In the genomic region with DNA sequence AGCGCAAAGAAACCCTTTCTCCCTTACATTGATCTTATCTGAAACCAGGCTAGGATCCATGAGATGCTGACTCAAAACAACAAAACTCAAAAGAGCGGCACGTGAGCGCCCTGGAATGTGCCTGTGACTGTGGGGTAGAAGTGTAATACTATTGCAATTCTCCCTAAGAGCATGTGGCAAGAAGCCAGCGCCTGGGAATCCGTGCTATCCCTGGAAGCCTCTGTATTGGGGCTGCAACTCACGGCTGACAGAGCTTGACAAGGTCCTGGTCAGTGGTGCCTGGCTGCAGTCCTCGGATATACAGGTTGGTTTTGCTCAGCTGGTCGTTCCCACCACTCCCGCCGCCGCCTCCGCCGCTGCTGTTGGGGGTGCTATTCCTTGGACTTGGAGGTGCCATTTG, we compare ENCODE assay signal across 9 mouse cellular contexts. TPM values are rescaled to one million over a fixed set of nuclear protein-coding genes. Genes with fewer than 3 reads are reported as not detected.
A peak's percentile ranks its signal among the peaks of the same experiment; 100 is the strongest.
DNase-seq lines count a peak whose midpoint lies in the region; ATAC-seq lines count a peak whose summit lies in the region.
"Had no signal": no experiment of that assay in that cellular context is flagged by ENCODE, and none has a peak within 500 bp of the region (broad histone marks: within the 10 kb centered on the region; RNA-seq: fewer than 3 reads in every experiment).

No protein-coding gene starts in this region.

- H3K9ac ChIP-seq in stomach, embryonic 15.5 days = no peak overlapping the region

- peaks cover 29% of the 10 kb centered on the region for H3K36me3 ChIP-seq in heart, embryonic 10.5 days
- 0 out of 2 replicates have a peak, but pooled peaks cover 5% of the 10 kb centered on the region for H3K36me3 ChIP-seq in stomach, embryonic 15.5 days

- no peak overlapping the region for H3K4me3 ChIP-seq in heart, embryonic 10.5 days
- no peak overlapping the region for H3K4me3 ChIP-seq in stomach, embryonic 15.5 days (replicated peaks)
- H3K4me3 ChIP-seq: myocyte had no signal

- H3K9me3 ChIP-seq in heart, embryonic 10.5 days = no peaks in the 10 kb centered on the region
- H3K9me3 ChIP-seq in stomach, embryonic 15.5 days = no peaks in the 10 kb centered on the region

- no peak overlapping the region for H3K27ac ChIP-seq in heart, embryonic 10.5 days
- peak overlapping the region; percentile 68; the same call in 1 of the 2 replicates for H3K27ac ChIP-seq in stomach, embryonic 15.5 days

- ATAC-seq in stomach, embryonic 15.5 days (ENCODE audit: insufficient read depth, low FRiP score, low read depth) = no peak
- ATAC-seq in cerebellum, adult (ENCODE audit: insufficient number of reproducible peaks, low FRiP score, low TSS enrichment) = no peak

- peak; percentile 97 for DNase-seq in heart, adult 11 months
- DNase-seq in heart, embryonic 10.5 days (ENCODE audit: low spot score) = no peak
- peak; percentile 58 for DNase-seq in gastrocnemius, postnatal 10 days
- peak; percentile 63 for DNase-seq in kidney, adult 18-20 months
- DNase-seq in thymus, postnatal 25 days = no peak
- DNase-seq in left cerebral cortex, postnatal 36 days (ENCODE audit: low spot score in 2 of 2) = no peak

- WGBS in heart, embryonic 10.5 days = 70% methylated on average over 14 of the region's 14 CpGs
- 66% methylated on average over 14 of the region's 14 CpGs for WGBS in stomach, embryonic 15.5 days

- H3K4me1 ChIP-seq in heart, embryonic 10.5 days = peaks cover 13% of the 10 kb centered on the region
- H3K4me1 ChIP-seq in stomach, embryonic 15.5 days = peaks cover 19% of the 10 kb centered on the region

- no peaks in the 10 kb centered on the region for H3K27me3 ChIP-seq in heart, embryonic 10.5 days (ENCODE audit: insufficient read depth, poor library complexity, severe bottlenecking)
- no peaks in the 10 kb centered on the region for H3K27me3 ChIP-seq in stomach, embryonic 15.5 days (replicated peaks)

- no peak overlapping the region for H3K4me2 ChIP-seq in stomach, embryonic 15.5 days

- intact Hi-C loops in left cerebral cortex, postnatal 36 days (cut with DNase I) = no loop called here

RNA-seq across cellular contexts. Expression of a gene that starts 29.2 kb away (rescaled TPM):
- 32.5 and 38.6 TPM in 2 replicates for polyA plus RNA-seq in heart, embryonic 10.5 days (2016; fragmentation: Nextera tagmentation; extraction: Ambion mirVana)
- 10 to 100 TPM; 64.2 to 65.3 TPM for total RNA-seq in gastrocnemius, postnatal 10 days (2021)
- 27.3 and 29.8 TPM in 2 replicates for polyA plus RNA-seq in stomach, embryonic 15.5 days (2015; fragmentation: Nextera tagmentation; extraction: Ambion mirVana)
- 10 to 100 TPM; 12.1 to 15.6 TPM for total RNA-seq in left cerebral cortex, postnatal 36 days (2021)

RNA-seq across cellular contexts. Expression of a gene that starts 43.3 kb away (rescaled TPM):
- polyA plus RNA-seq in heart, embryonic 10.5 days (2016; fragmentation: Nextera tagmentation; extraction: Ambion mirVana) = 0.86 and 1.1 TPM in 2 replicates
- total RNA-seq in gastrocnemius, postnatal 10 days (2021) = 1 to 10 TPM; 1.1 to 1.4 TPM
- polyA plus RNA-seq in stomach, embryonic 15.5 days (2015; fragmentation: Nextera tagmentation; extraction: Ambion mirVana) = 4.3 and 5.2 TPM in 2 replicates
- 10 to 100 TPM; 31.3 to 33.2 TPM for total RNA-seq in left cerebral cortex, postnatal 36 days (2021)

RNA-seq across cellular contexts. Expression of a gene that starts 59.6 kb away (rescaled TPM):
- polyA plus RNA-seq in heart, embryonic 10.5 days (2016; fragmentation: Nextera tagmentation; extraction: Ambion mirVana) = 10.1 and 12.0 TPM in 2 replicates
- total RNA-seq in gastrocnemius, postnatal 10 days (2021) = 10 to 100 TPM; 16.1 to 22.7 TPM
- 10.1 and 11.7 TPM in 2 replicates for polyA plus RNA-seq in stomach, embryonic 15.5 days (2015; fragmentation: Nextera tagmentation; extraction: Ambion mirVana)
- 10 to 100 TPM; 31.6 to 44.5 TPM for total RNA-seq in left cerebral cortex, postnatal 36 days (2021)

Comparison
In these comparisons a context has a peak if more than half of its experiments do, and no peak if none do; other contexts are left out.
1. DNase-seq: peak in heart, adult 11 months (single experiment), gastrocnemius, postnatal 10 days (single experiment) and kidney, adult 18-20 months (single experiment); none in heart, embryonic 10.5 days (single experiment), thymus, postnatal 25 days (single experiment) and left cerebral cortex, postnatal 36 days (0 of 2).
2. RNA of a gene that starts 43.3 kb away (total RNA-seq): 31.3 to 33.2 TPM in left cerebral cortex, postnatal 36 days; 1.1 to 1.4 TPM in gastrocnemius, postnatal 10 days; every median in the first group is over 10 times any median in the second.